Mouse (Mus musculus) limb, embryonic 14.5 days (tissue): ENCODE measurements at regions not wholly inside any gene's neighbourhood (a gene's known extent, or its start where the extent isn't known, plus 50 kb on each side); places are given as distances from the start of the nearest gene placed in this dataset.
A peak's percentile ranks its signal among the peaks of the same experiment; 100 is the strongest.
"Not testable (repeated sequence)": the region's sequence is repeated elsewhere in the genome, so short reads cannot be mapped to it uniquely, and the experiment has no call there.

Experiments used
- ATAC-seq: fragments of 200-750 bp; cut with Nextera tagmentation; 2 replicates; pipeline ENCODE4 v1.8.0; 2017; ENCODE audit warnings: low read depth, moderate number of reproducible peaks, moderate TSS enrichment; ENCODE audit not compliant: low FRiP score
- DNase-seq: peaks from one replicate; pipeline ENCODE4 v3.0.0-alpha.2; 2015; ENCODE audit warnings: low spot score
- H3K27ac ChIP-seq: fragments of 300-500 bp; sonication (generic); replicated peaks from 2 replicates; pipeline ENCODE4 v1.5.1; 2014; ENCODE audit warnings: low read depth, mild to moderate bottlenecking, low read length, moderate library complexity, mixed read lengths
- H3K27me3 ChIP-seq: fragments of 300-500 bp; sonication (generic); 2 replicates; pipeline ENCODE4 v1.6.1; 2014; ENCODE audit warnings: low read length, mixed read lengths; ENCODE audit not compliant: control insufficient read depth, insufficient read depth
- H3K36me3 ChIP-seq: fragments of 300-500 bp; sonication (generic); 2 replicates; pipeline ENCODE4 v1.6.1; 2014; ENCODE audit warnings: mild to moderate bottlenecking, low read length, moderate library complexity, mixed read lengths; ENCODE audit not compliant: control insufficient read depth, insufficient read depth
- H3K4me1 ChIP-seq: fragments of 300-500 bp; sonication (generic); 2 replicates; pipeline ENCODE4 v1.6.1; 2014; ENCODE audit warnings: antibody characterized with exemption, low read length, mixed read lengths; ENCODE audit not compliant: control insufficient read depth, insufficient read depth
- H3K4me2 ChIP-seq: fragments of 300-500 bp; sonication (generic); replicated peaks from 2 replicates; pipeline ENCODE4 v1.6.1; 2014; ENCODE audit warnings: low read depth, mild to moderate bottlenecking, low read length, moderate library complexity; ENCODE audit not compliant: severe bottlenecking
- H3K4me3 ChIP-seq: fragments of 300-500 bp; sonication (generic); replicated peaks from 2 replicates; pipeline ENCODE4 v1.5.1; 2014; ENCODE audit warnings: low read length
- H3K9ac ChIP-seq: fragments of 300-500 bp; sonication (generic); 2 replicates; pipeline ENCODE4 v1.6.1; 2014; ENCODE audit warnings: mild to moderate bottlenecking, low read depth, low read length, moderate library complexity; ENCODE audit not compliant: severe bottlenecking
- H3K9me3 ChIP-seq: fragments of 300-500 bp; sonication (generic); 2 replicates; pipeline ENCODE4 v1.6.1; 2016; ENCODE audit warnings: low read length; ENCODE audit not compliant: control insufficient read depth
- POLR2A ChIP-seq: fragments of 200-500 bp; IDR thresholded peaks from 2 replicates; pipeline ENCODE4 v1.8.0; 2012; ENCODE audit warnings: inconsistent platforms, mild to moderate bottlenecking, moderate library complexity, borderline replicate concordance; ENCODE audit not compliant: insufficient read depth, insufficient read length; ENCODE audit errors: extremely low read depth
- WGBS: fragments of 180-500 bp; shearing (Covaris S2); extraction: QIAGEN DNeasy Blood & Tissue Kit; methylation state at CpG from one replicate; pipeline ENCODE4 v1.1.7; 2014; 5-methylcytosine and 5-hydroxymethylcytosine counted together

DNA sequence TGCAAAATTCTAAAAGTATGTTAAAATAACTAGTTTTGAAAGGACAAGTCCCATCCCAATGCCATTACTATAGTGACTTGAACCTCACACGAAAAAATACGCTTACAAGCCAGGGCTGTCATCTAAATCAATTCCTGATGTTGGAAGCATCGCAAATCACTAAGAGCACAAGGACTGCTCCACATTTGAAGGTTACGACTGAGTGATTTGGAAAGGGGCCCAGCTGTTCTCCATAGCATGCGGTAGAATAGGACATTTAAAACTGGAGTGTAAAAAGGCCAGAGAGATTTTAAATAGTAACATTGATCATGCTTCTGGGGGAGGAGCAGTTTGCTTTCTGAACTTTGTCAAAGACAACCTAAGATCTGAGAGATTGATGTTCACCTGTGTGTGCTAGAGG lies 92.8 kb upstream of the Mocs1 start:
- Histone ChIP-seq H3K9me3 (no peaks in the 10 kb centered on the region), H3K9ac (no peak overlapping the region), H3K27ac (no peak overlapping the region), H3K4me1 (no peaks in the 10 kb centered on the region), H3K4me2 (no peak overlapping the region), H3K36me3 (no peaks in the 10 kb centered on the region), H3K4me3 (no peak overlapping the region), H3K27me3 (no peaks in the 10 kb centered on the region)
- ATAC-seq, result no peak
- peak; percentile 73 for DNase-seq
- no peak for TF ChIP-seq POLR2A
- WGBS, result 26% methylated on average over 5 of the region's 5 CpGs

- ATAC-seq (no peak), DNase-seq (no peak)
- Histone ChIP-seq H3K27me3 (no peaks in the 10 kb centered on the region), H3K9me3 (no peaks in the 10 kb centered on the region), H3K27ac (no peak overlapping the region), H3K4me1 (no peaks in the 10 kb centered on the region), H3K36me3 (no peaks in the 10 kb centered on the region), H3K4me3 (no peak overlapping the region), H3K4me2 (no peak overlapping the region), H3K9ac (no peak overlapping the region)
- no peak for TF ChIP-seq POLR2A
- WGBS, result 92% methylated on average over 5 of the region's 5 CpGs
Measured at GRCm38 (mm10) chr17:49337881-49338280, 90.3 kb upstream of the Mocs1 start.

DNA sequence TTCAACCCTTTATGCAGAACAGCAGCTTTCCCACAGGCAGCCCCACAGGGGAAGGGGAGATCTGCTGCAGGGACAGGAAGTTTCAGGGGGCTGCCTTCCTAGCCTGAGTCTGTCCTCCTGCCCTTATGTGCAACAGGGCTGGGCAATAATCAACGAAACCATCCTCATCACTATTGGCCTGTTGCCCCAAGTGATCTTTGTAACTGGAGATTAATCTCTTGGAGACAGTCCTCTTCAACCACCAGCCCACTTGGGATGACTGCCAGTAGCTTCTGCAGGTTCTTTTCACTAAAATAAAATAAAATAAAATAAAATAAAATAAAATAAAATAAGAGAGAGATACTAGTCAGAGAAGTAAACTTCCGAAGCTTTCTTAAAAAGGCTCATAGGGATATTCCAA lies 85.5 kb upstream of the Mocs1 start:
- no peak overlapping the region for H3K4me2 ChIP-seq
- TF ChIP-seq POLR2A, result no peak
- no peak overlapping the region for H3K4me3 ChIP-seq
- no peaks in the 10 kb centered on the region for H3K9me3 ChIP-seq
- H3K4me1 ChIP-seq, result no peaks in the 10 kb centered on the region
- H3K36me3 ChIP-seq, result no peaks in the 10 kb centered on the region
- no peak overlapping the region for H3K27ac ChIP-seq
- ATAC-seq, result no peak
- H3K9ac ChIP-seq, result no peak overlapping the region
- WGBS, result 73% methylated on average over 2 of the region's 2 CpGs
- DNase-seq, result no peak
- no peaks in the 10 kb centered on the region for H3K27me3 ChIP-seq

DNA sequence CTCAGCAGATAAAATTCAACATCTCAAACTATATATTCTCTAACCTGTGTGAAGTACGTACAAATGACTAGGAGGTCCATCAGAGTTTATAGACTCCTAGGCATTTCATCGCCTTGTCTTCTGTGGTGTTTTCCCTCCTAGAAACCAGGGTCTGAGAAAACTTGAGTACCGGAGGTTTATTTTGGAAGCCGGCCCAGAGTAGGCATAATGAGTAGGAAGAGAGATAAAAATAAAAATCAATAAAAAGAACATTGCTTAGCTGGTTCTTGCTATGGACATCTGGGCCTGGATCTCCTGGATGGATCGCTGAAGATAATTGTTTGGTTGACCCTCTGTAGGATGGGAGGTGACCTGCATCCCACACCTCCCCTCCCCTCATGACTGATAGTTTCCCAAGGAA lies 81.5 kb upstream of the Mocs1 start:
- H3K4me2 ChIP-seq, result no peak overlapping the region
- no peaks in the 10 kb centered on the region for H3K9me3 ChIP-seq
- no peak for TF ChIP-seq POLR2A
- no peak overlapping the region for H3K9ac ChIP-seq
- H3K4me3 ChIP-seq, result no peak overlapping the region
- H3K4me1 ChIP-seq, result no peaks in the 10 kb centered on the region
- DNase-seq (no peak), ATAC-seq (no peak)
- WGBS, result 76% methylated on average over 5 of the region's 5 CpGs
- H3K27me3 ChIP-seq, result no peaks in the 10 kb centered on the region
- H3K36me3 ChIP-seq, result no peaks in the 10 kb centered on the region
- no peak overlapping the region for H3K27ac ChIP-seq

GRCm38 (mm10) chr17:49349328-49349727 lies 78.8 kb upstream of the Mocs1 start:
- no peak overlapping the region for H3K4me2 ChIP-seq
- H3K4me3 ChIP-seq, result no peak overlapping the region
- no peaks in the 10 kb centered on the region for H3K27me3 ChIP-seq
- 87% methylated on average over 9 of the region's 9 CpGs for WGBS
- no peak overlapping the region for H3K9ac ChIP-seq
- H3K9me3 ChIP-seq, result no peaks in the 10 kb centered on the region
- ATAC-seq, result no peak
- no peaks in the 10 kb centered on the region for H3K36me3 ChIP-seq
- TF ChIP-seq POLR2A, result no peak
- DNase-seq, result no peak
- no peaks in the 10 kb centered on the region for H3K4me1 ChIP-seq
- H3K27ac ChIP-seq, result no peak overlapping the region

GRCm38 (mm10) chr17:49359212-49359611 lies 69.0 kb upstream of the Mocs1 start:
- Histone ChIP-seq H3K27ac (no peak overlapping the region), H3K9me3 (no peaks in the 10 kb centered on the region), H3K36me3 (no peaks in the 10 kb centered on the region), H3K9ac (no peak overlapping the region), H3K4me2 (no peak overlapping the region), H3K27me3 (no peaks in the 10 kb centered on the region), H3K4me3 (no peak overlapping the region), H3K4me1 (no peaks in the 10 kb centered on the region)
- no peak for TF ChIP-seq POLR2A
- DNase-seq (no peak), ATAC-seq (no peak)

DNA sequence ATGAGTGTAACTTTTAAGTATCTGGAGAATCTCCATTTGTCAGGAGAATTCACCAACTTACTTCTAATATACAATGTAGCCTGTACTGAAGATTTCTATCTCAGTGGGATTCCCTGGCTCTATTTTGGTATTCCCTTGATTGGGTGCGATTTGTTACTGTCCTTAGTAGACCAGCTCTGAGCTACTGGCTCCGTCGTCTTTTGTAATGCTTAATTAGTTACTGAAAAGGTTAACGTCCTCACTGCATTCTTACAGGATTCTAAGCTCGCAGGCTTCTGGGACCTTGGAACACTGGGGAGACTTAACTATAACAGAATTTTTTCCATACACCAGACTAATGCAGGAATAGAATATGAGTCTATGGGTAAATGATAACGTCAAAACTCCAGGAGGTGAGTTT lies 67.9 kb upstream of the Mocs1 start:
- H3K27me3 ChIP-seq, H3K36me3 ChIP-seq, H3K4me2 ChIP-seq, ATAC-seq, H3K4me3 ChIP-seq, H3K9me3 ChIP-seq, H3K27ac ChIP-seq, H3K9ac ChIP-seq, DNase-seq, H3K4me1 ChIP-seq: not testable (repeated sequence)
- WGBS, result 53% methylated on average over 6 of the region's 6 CpGs
